ENCODE assay signal across 8 mouse cellular contexts in genomic region chr8:8994008-8994407, GRCm38 (mm10).
DNase-seq lines count a peak whose midpoint lies in the region; ATAC-seq lines count a peak whose summit lies in the region.

No protein-coding gene starts in this region.

- H3K9me3 ChIP-seq in kidney, embryonic 15.5 days (replicated peaks): no peaks in the 10 kb centered on the region
- H3K9me3 ChIP-seq in embryonic facial prominence, embryonic 15.5 days (replicated peaks): no peaks in the 10 kb centered on the region
- H3K9me3 ChIP-seq in intestine, embryonic 15.5 days: no peaks in the 10 kb centered on the region
- H3K9me3 ChIP-seq in neural tube, embryonic 12.5 days: no peaks in the 10 kb centered on the region

- H3K4me3 ChIP-seq in kidney, embryonic 15.5 days (replicated peaks): no peak overlapping the region
- H3K4me3 ChIP-seq in embryonic facial prominence, embryonic 15.5 days (replicated peaks): no peak overlapping the region
- H3K4me3 ChIP-seq in intestine, embryonic 15.5 days (replicated peaks): no peak overlapping the region
- no peak overlapping the region for H3K4me3 ChIP-seq in neural tube, embryonic 12.5 days

- no peak for DNase-seq in kidney, postnatal 36 days
- no peak for DNase-seq in Muller cell, postnatal 12 days (ENCODE audit: inconsistent ontology term)
- DNase-seq in layer of hippocampus, adult 8-10 months (ENCODE audit: low spot score in 2 of 2): no peak
- DNase-seq in cerebellum, postnatal 14 days: no peak

- peak; percentile 40 for ATAC-seq in kidney, embryonic 15.5 days (replicated peaks; ENCODE audit: low FRiP score)
- ATAC-seq in embryonic facial prominence, embryonic 15.5 days (ENCODE audit: insufficient number of reproducible peaks, low FRiP score, low TSS enrichment, low read depth): no peak
- ATAC-seq in intestine, embryonic 15.5 days: no peak
- ATAC-seq in neural tube, embryonic 12.5 days (ENCODE audit: low FRiP score, low read depth): peak; percentile 81

- peak overlapping the region; percentile 61 for H3K4me2 ChIP-seq in kidney, embryonic 15.5 days
- H3K4me2 ChIP-seq in embryonic facial prominence, embryonic 15.5 days (replicated peaks): no peak overlapping the region
- H3K4me2 ChIP-seq in intestine, embryonic 15.5 days (replicated peaks): peak overlapping the region; percentile 64
- H3K4me2 ChIP-seq in neural tube, embryonic 12.5 days (replicated peaks): peak overlapping the region; percentile 55

- no peak overlapping the region for H3K9ac ChIP-seq in kidney, embryonic 15.5 days
- H3K9ac ChIP-seq in embryonic facial prominence, embryonic 15.5 days: no peak overlapping the region
- H3K9ac ChIP-seq in intestine, embryonic 15.5 days: no peak overlapping the region
- H3K9ac ChIP-seq in neural tube, embryonic 12.5 days: no peak overlapping the region

- H3K4me1 ChIP-seq in kidney, embryonic 15.5 days: peaks cover 65% of the 10 kb centered on the region
- H3K4me1 ChIP-seq in embryonic facial prominence, embryonic 15.5 days: peaks cover 36% of the 10 kb centered on the region
- peaks cover 27% of the 10 kb centered on the region for H3K4me1 ChIP-seq in intestine, embryonic 15.5 days (replicated peaks)
- peaks cover 27% of the 10 kb centered on the region for H3K4me1 ChIP-seq in neural tube, embryonic 12.5 days

- WGBS in kidney, embryonic 15.5 days: 10% methylated on average over 7 of the region's 7 CpGs
- WGBS in embryonic facial prominence, embryonic 15.5 days: 21% methylated on average over 7 of the region's 7 CpGs
- WGBS in intestine, embryonic 15.5 days: 33% methylated on average over 7 of the region's 7 CpGs
- WGBS in neural tube, embryonic 12.5 days: 9% methylated on average over 7 of the region's 7 CpGs

- H3K27me3 ChIP-seq in kidney, embryonic 15.5 days: no peaks in the 10 kb centered on the region
- no peaks in the 10 kb centered on the region for H3K27me3 ChIP-seq in embryonic facial prominence, embryonic 15.5 days
- no peaks in the 10 kb centered on the region for H3K27me3 ChIP-seq in intestine, embryonic 15.5 days (replicated peaks)
- H3K27me3 ChIP-seq in neural tube, embryonic 12.5 days (replicated peaks): no peaks in the 10 kb centered on the region

- no peaks in the 10 kb centered on the region for H3K36me3 ChIP-seq in kidney, embryonic 15.5 days
- no peaks in the 10 kb centered on the region for H3K36me3 ChIP-seq in embryonic facial prominence, embryonic 15.5 days
- no peaks in the 10 kb centered on the region for H3K36me3 ChIP-seq in intestine, embryonic 15.5 days
- H3K36me3 ChIP-seq in neural tube, embryonic 12.5 days: no peaks in the 10 kb centered on the region

- peak overlapping the region; percentile 82 for H3K27ac ChIP-seq in kidney, embryonic 15.5 days
- H3K27ac ChIP-seq in embryonic facial prominence, embryonic 15.5 days (replicated peaks): peak overlapping the region; percentile 44; the same call in 1 of the 2 replicates
- H3K27ac ChIP-seq in intestine, embryonic 15.5 days: peak overlapping the region; percentile 44; the same call in 1 of the 2 replicates
- no peak overlapping the region for H3K27ac ChIP-seq in neural tube, embryonic 12.5 days

Comparison
In these comparisons a context has a peak if more than half of its experiments do, and no peak if none do; other contexts are left out.
1. ATAC-seq: peak in kidney, embryonic 15.5 days (single experiment) and neural tube, embryonic 12.5 days (single experiment); none in embryonic facial prominence, embryonic 15.5 days (single experiment) and intestine, embryonic 15.5 days (single experiment).